Mouse (Mus musculus): ENCODE measurements around the gene Srcin1. TPM values are rescaled to one million over a fixed set of nuclear protein-coding genes. Genes with fewer than 3 reads are reported as not detected.
A peak's percentile ranks its signal among the peaks of the same experiment; 100 is the strongest.

The Srcin1 gene
- total RNA-seq, 1 experiment from 2014 or later, result 0.12 TPM

DNA sequence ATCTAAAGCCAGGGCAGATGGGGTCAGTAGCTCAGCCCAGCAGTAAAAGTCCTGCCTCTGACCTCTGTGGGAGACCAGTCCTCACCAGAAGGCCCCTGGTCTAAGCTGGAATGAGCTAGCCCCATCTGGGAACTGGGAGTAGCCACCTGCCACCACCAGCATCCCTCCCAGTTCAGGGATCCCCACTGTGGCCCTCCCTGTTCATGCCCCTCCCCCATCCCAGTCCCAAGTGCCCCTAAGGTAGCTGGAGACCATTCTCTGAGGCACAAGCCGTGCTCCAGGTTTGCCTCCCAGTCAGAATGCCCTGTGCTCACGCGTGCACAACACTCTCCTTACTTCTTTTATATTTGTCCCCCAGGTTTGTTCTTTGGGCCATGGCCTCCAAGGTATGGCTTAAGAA, 62.9 kb downstream of the Srcin1 start:
- ATAC-seq (ENCODE audit: extremely low read depth, insufficient number of reproducible peaks, low FRiP score, poor library complexity, severe bottlenecking), result no peak

DNA sequence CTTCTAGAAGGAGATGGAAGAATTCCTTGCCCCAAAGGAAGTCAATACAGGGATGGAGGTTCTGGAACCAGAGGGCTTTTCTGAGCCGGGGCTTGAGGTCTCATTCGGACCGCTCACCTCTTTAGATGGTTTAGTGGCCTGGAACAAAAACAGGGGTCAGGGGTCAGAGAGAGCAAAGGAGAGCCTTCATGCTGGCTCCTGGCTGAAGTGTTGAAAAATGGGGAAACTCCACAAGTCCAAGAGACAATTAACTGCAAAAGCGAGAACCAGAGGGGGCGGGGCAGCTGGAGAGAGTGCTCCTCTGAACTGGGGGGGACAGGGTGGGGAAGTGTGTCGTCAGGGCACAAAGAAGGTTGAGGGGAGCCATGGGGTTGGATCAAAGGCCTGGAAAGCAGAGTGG, 63.5 kb downstream of the Srcin1 start:
- no peak for ATAC-seq (ENCODE audit: extremely low read depth, insufficient number of reproducible peaks, low FRiP score, poor library complexity, severe bottlenecking)

GRCm38 (mm10) chr11:97511661-97512369, 64.2 kb downstream of the Srcin1 start:
- no peak for ATAC-seq (ENCODE audit: extremely low read depth, insufficient number of reproducible peaks, low FRiP score, poor library complexity, severe bottlenecking)

- peak; percentile 33; the same call in 1 of the 2 replicates for ATAC-seq (ENCODE audit: extremely low read depth, insufficient number of reproducible peaks, low FRiP score, poor library complexity, severe bottlenecking)
Observed at GRCm38 (mm10) chr11:97510966-97511660, 64.9 kb downstream of the Srcin1 start.

DNA sequence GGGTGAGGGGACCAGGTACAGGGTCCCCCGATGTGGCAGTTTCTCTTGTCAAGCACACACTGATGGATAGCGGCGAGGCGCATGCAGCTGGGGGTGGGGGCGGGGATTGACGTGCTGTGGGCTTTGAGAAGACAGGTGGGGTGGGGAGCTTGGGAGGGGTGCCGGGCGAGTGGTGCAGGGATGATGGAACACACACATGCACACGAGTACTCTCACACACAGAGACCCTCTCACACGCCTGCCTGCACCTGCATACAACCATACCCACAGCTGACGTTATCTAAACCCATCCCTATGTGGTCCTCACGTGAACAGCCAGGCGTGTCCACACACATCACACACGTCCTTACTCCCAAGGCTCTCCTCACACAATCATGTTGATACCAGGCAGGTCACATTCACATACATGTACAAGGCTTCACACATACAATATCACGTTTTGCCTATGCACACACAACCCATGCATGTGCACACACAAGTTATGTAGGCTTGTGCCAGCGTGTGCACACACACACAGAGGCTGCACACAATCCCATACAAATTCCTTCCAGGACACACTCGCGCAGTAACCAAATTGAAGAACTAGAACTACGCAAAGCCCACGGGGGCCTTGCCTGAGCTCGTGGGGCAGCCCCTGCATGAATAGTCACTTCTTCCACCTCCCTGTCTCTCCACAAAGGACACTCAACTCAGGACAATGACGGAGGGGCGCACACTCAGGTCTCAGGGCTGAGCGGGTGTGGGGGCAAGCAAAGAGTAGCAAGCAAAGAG, 66.1 kb downstream of the Srcin1 start:
- no peak for ATAC-seq (ENCODE audit: extremely low read depth, insufficient number of reproducible peaks, low FRiP score, poor library complexity, severe bottlenecking)

GRCm38 (mm10) chr11:97509058-97509457, 66.9 kb downstream of the Srcin1 start:
- no peak for ATAC-seq (ENCODE audit: extremely low read depth, insufficient number of reproducible peaks, low FRiP score, poor library complexity, severe bottlenecking)

DNA sequence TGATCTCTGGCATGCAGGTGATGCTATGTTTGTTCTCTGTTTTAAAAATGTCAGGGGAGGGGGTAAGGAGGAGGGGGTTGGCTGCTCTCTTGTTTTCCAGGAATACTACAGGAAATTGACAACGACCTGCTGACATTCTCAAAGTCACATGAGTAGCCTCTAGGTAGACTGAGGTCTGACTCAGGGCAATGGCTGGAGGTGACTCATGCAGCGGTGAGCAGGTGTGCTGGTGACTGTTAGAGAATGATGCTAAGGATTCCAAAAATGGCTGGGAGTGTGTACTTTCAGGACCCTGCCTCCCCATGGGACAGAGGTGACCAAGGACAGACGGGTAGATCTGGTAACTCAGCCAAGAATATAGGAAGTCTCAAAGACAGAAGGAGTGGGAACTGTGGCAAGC, 67.8 kb downstream of the Srcin1 start:
- ATAC-seq (ENCODE audit: extremely low read depth, insufficient number of reproducible peaks, low FRiP score, poor library complexity, severe bottlenecking), result no peak

DNA sequence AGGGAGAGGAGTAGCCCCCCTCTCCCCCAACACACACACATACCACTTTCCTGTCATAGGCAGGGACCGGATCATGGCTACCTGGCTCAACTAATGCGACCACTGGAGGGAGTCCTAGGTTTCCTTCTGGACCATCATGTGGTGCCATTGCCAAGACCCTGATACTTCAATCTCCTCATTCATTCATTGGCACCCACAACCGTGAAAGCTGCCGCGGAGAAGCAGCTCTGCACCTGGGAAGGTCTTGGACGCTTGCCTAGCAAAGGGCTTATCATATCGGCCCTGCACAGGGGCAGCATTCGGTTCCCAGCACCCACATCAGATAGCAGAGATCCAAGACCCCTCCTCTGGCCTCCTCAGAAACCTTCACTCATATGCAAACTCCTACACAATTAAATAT, 69.7 kb downstream of the Srcin1 start:
- no peak for ATAC-seq (ENCODE audit: extremely low read depth, insufficient number of reproducible peaks, low FRiP score, poor library complexity, severe bottlenecking)

GRCm38 (mm10) chr11:97505784-97506183, 70.2 kb downstream of the Srcin1 start:
- ATAC-seq (ENCODE audit: extremely low read depth, insufficient number of reproducible peaks, low FRiP score, poor library complexity, severe bottlenecking), result no peak

- no peak for ATAC-seq (ENCODE audit: extremely low read depth, insufficient number of reproducible peaks, low FRiP score, poor library complexity, severe bottlenecking)
Observed at GRCm38 (mm10) chr11:97502846-97503245, 73.1 kb downstream of the Srcin1 start.

DNA sequence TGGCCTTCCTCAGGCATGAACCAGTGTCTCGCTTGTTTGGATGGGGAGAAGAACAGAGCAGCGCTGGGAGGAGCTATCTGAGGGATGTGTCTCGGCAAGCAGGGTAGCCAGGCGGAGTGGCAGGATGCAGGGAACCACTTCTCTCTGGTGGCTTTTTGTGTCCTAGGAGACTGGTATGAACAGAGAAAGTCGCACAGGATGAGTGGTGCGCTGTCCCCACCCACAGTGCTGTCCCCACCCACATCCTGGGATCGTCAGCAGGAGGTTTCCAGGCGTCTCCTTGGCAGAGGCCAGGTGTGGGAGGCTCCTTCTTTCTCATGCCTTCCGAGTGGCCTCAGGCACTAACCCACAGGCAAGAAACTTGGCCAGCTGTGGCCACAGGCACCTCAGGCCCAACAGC, 73.6 kb downstream of the Srcin1 start:
- ATAC-seq (ENCODE audit: extremely low read depth, insufficient number of reproducible peaks, low FRiP score, poor library complexity, severe bottlenecking), result no peak

DNA sequence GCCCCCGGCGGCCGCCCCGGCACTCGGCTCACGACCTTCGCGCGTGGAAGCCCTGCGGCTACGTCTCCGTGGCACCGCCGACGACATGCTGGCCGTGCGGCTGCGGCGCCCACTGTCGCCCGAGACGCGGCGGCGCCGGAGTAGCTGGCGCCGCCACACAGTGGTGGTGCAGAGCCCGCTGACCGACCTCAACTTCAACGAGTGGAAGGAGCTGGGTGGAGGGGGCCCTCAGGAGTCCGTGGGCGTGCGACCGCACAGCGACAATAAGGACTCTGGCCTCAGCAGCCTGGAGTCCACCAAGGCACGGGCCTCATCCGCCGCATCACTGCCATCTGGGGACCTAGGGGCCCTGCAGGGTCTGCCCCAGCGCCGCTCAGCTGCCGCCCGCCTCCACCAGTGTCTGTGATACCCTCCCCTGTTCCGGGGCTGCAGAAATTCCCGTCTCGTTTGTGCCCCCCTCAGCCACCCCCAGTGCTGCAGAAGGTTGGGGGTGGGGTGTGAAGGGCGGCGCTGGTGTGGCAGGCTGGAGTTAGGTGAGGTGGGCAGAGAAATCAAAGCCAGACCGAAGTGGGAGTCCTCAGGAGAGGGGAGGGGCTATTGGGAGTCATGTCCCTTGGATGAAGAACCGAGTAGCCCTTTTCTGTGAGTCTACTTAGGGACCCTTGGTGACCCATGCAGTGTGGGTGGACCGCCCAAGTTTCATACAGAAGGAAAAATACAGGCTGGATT, 75.1 kb downstream of the Srcin1 start:
- ATAC-seq (ENCODE audit: extremely low read depth, insufficient number of reproducible peaks, low FRiP score, poor library complexity, severe bottlenecking), result no peak

DNA sequence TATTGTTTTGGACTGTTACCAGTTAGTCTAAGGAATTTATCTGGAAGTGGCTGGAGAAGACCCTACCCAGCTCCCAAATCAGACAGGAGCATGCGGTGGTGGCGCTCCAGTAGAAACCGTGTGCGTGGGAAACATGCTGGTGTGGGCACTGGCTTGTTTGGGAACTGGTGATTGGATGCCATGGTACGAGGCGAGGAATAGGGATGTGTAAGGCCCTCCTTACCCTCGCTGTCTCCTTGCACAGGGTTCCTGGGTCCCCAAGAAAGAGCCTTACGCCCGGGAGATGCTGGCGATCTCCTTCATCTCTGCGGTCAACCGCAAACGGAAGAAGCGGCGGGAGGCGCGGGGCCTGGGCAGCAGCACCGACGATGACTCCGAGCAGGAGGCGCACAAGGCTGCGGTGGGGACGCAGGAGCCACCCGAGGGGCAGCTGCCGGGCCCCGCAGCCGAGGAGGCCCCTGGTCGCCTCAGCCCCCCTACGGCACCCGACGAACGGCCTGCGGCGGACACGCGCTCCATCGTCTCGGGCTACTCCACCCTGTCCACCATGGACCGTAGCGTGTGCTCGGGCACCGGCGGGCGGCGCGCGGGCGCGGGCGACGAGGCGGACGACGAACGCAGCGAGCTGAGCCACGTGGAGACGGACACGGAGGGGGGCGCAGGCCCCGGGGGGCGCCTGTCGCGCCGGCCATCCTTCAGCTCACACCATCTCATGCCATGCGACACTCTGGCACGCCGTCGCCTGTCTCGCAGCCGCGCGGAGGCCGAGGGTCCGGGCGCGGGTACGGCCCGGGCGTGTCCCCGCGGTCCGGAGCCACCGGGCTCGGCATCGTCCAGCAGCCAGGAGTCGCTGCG, 75.9 kb downstream of the Srcin1 start, which contains the start of gene 4933428G20Rik:
Gene 4933428G20Rik, minus strand, starts transcription at position 476 of the 855 bp plus-strand sequence.
- ATAC-seq (ENCODE audit: extremely low read depth, insufficient number of reproducible peaks, low FRiP score, poor library complexity, severe bottlenecking), result no peak

GRCm38 (mm10) chr11:97497543-97497942, 78.4 kb downstream of the Srcin1 start:
- no peak for ATAC-seq (ENCODE audit: extremely low read depth, insufficient number of reproducible peaks, low FRiP score, poor library complexity, severe bottlenecking)

DNA sequence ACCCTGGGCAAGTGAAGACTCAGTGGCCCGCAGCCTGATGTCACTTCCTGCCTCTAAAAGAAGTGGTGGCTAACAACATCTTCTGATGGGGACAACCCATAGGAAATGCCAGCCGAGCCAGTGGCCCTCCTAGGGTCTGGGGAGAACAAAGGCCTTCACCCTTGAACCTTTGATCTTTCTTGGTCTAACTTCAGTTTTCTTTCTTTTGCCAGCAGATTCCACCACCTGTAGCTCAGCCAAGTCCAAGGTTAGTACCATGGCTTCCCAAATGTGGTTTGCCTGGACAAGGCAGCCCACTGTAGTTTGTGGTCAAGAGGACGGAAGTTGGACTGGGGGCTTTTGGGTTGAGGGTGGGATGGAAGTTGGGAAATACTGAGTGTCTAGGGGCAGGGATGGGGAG, 83.2 kb downstream of the Srcin1 start:
- no peak for ATAC-seq (ENCODE audit: extremely low read depth, insufficient number of reproducible peaks, low FRiP score, poor library complexity, severe bottlenecking)

DNA sequence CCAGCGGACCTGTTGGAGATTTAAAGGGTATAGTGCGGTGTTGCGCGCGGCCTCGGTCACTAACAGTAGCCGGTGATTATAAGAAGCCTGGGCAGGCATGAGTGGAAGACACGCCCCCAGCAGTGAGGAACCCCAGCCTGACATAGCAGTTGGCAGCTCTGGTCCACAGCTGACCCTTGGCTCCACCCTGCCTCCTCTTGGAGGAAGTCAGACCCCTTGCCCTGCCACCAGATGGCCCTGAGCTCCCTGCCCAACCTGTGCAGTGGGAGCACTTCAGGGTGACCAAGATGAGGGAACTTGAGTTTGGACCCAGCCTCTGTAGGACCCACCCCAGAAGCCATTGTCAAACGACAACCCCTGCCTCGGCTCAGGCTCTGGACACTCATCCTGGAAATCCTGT, 84.3 kb downstream of the Srcin1 start:
- ATAC-seq (ENCODE audit: extremely low read depth, insufficient number of reproducible peaks, low FRiP score, poor library complexity, severe bottlenecking), result no peak

- ATAC-seq (ENCODE audit: extremely low read depth, insufficient number of reproducible peaks, low FRiP score, poor library complexity, severe bottlenecking), result peak; percentile 70
Observed at GRCm38 (mm10) chr11:97489589-97490324, 86.2 kb downstream of the Srcin1 start.

DNA sequence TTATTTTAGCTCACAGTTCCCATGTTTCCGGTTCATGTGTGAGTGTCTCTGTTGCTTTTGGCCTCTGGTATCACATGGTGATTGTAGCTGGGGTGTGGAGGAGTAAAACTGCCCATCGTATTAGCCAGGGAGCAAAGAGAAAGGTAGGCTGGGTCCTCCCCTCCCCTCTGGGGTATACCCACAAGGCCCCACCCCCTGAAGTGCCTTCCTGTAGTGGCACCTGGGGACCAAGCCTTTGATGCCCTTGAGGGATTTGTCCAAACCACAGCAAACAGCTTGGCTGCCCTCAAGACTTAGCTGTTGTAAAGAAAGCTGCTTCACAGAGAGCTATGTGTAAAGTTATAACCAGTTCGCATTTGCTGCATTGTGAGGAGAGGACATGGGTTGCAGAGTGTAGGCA, 88.3 kb downstream of the Srcin1 start:
- no peak for ATAC-seq (ENCODE audit: extremely low read depth, insufficient number of reproducible peaks, low FRiP score, poor library complexity, severe bottlenecking)

Measured in neutrophil, adult 5-6 weeks (primary cell).